Mouse (Mus musculus): ENCODE data around the gene Zzef1.

GRCm38 (mm10) chr11:72845526-72845925, 49.5 kb downstream of the Zzef1 start:
- TF ChIP-seq ELF1 (IDR thresholded peaks at IDR 0.05; ENCODE audit: low read depth, low read length) (no peak), CTCF (conservative IDR thresholded peaks at IDR 0.05 in 1 of 2, IDR thresholded peaks at IDR 0.05 in 1 of 2; ENCODE audit: low read depth in 2 of 2, low read length in 2 of 2) (no peak), E2F4 (IDR thresholded peaks at IDR 0.05; ENCODE audit: insufficient replicate concordance, low read depth, low read length) (no peak), ZC3H11A (IDR thresholded peaks at IDR 0.05; ENCODE audit: low read depth, low read length) (no peak), POLR2A (IDR thresholded peaks at IDR 0.05; ENCODE audit: low read depth, low read length) (no peak), ZKSCAN1 (IDR thresholded peaks at IDR 0.05; ENCODE audit: borderline replicate concordance, low read depth, low read length) (no peak)

Data from CH12.LX (cell line).